ENCODE assay signal across 9 mouse cellular contexts in the genomic region with DNA sequence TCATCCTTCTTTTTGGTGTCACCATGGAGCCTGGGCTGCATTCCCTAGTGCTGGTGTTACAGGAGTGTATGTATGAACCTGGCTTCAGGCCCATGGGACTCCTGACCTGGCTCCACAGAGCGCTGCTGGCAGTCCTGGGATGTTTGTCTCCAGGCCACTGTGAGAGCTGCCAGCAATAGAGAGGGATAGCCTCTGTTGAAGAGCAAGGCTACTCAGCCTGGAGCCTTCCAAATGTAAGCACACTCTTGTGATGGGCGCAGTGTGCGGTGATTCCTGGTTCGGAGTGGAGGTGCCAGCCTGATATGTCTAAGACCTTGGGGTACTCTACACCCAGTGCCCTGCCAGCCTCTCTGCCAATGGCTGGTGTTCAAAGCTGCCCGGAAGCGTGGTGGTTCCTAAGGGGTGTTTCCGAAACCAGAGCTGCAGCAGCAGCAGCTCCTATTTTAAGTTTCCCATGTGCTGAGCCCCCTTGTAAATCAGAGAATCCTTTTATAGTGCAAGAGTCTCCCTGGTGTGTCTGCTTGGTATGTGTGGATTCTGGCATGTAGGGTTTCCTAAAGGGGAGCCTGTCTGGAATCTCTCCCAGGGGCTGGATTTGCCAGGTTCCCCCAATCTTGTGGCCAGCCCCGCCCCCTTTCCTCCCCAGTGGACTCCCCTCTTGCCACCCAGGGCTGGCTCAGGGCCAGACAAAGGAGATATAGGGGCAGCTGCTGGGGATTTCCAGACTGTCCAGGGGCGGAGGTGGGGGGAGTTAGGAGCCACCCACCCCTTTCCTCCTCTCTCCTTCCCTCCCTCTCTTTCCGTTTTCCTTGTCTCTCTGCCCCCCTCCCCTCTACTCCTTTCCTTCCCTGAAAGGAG. TPM values are rescaled to one million over a fixed set of nuclear protein-coding genes. Genes with fewer than 3 reads are reported as not detected.
DNase-seq lines count a peak whose midpoint lies in the region; ATAC-seq lines count a peak whose summit lies in the region.
"Had no signal": no experiment of that assay in that cellular context is flagged by ENCODE, and none has a peak within 500 bp of the region (broad histone marks: within the 10 kb centered on the region; RNA-seq: fewer than 3 reads in every experiment).

No protein-coding gene starts in this region.

- no peaks in the 10 kb centered on the region for H3K9me3 ChIP-seq in neural tube, embryonic 13.5 days

- H3K4me2 ChIP-seq in neural tube, embryonic 13.5 days, result peak overlapping the region; percentile 94

- peaks cover 30% of the 10 kb centered on the region for H3K27me3 ChIP-seq in neural tube, embryonic 13.5 days

- 0 out of 2 replicates have a peak overlapping the region, but pooled peaks have one; percentile 9 for H3K27ac ChIP-seq in neural tube, embryonic 13.5 days (replicated peaks)
- H3K27ac ChIP-seq: macrophage had no signal

- H3K4me3 ChIP-seq in neural tube, embryonic 13.5 days, result peak overlapping the region; percentile 61; the same call in 1 of the 2 replicates

- no peak for ATAC-seq in neural tube, embryonic 13.5 days (ENCODE audit: low read depth)
- no peak for ATAC-seq in granulocyte monocyte progenitor cell, adult 5-6 weeks (replicated peaks; ENCODE audit: poor library complexity, severe bottlenecking)

- DNase-seq in adrenal gland, postnatal 14 days, result peak; percentile 53
- DNase-seq in adrenal gland, postnatal 36 days, result no peak
- DNase-seq in right cerebral cortex, postnatal 4 days, result peak; percentile 59
- no peak for DNase-seq in right cerebral cortex, adult 18-20 months
- peak; percentile 61 for DNase-seq in kidney, adult 18-20 months
- DNase-seq in embryo, embryonic 10.5 days (ENCODE audit: low spot score), result no peak

- peak overlapping the region; percentile 81 for H3K9ac ChIP-seq in neural tube, embryonic 13.5 days

- WGBS in neural tube, embryonic 13.5 days, result 56% methylated on average over 10 of the region's 10 CpGs

- peaks cover 41% of the 10 kb centered on the region for H3K4me1 ChIP-seq in neural tube, embryonic 13.5 days (replicated peaks)

- H3K36me3 ChIP-seq in neural tube, embryonic 13.5 days, result no peaks in the 10 kb centered on the region

RNA-seq across cellular contexts. Expression of a gene that starts 9.0 kb away (rescaled TPM):
- 31.4 and 32.8 TPM in 2 replicates for total RNA-seq in adrenal gland, postnatal 14 days (2021)
- 10 to 100 TPM; 28.6 to 37.3 TPM for total RNA-seq in adrenal gland, postnatal 36 days (2021)
- polyA plus RNA-seq in neural tube, embryonic 13.5 days (2015; fragmentation: Nextera tagmentation; extraction: Ambion mirVana), result 6.8 and 7.4 TPM in 2 replicates
- total RNA-seq in granulocyte monocyte progenitor cell, adult 5-6 weeks (2014; fragmentation: Nextera tagmentation), result 9.7 and 13.0 TPM in 2 replicates
- 3.4 and 4.0 TPM in 2 replicates for total RNA-seq in granulocyte monocyte progenitor cell, adult 5-6 weeks (2017)

RNA-seq across cellular contexts. Expression of a gene that starts 44.0 kb away (rescaled TPM):
- 18.3 TPM in 2 replicates for total RNA-seq in adrenal gland, postnatal 14 days (2021)
- total RNA-seq in adrenal gland, postnatal 36 days (2021), result 10 to 100 TPM; 20.6 to 22.1 TPM
- polyA plus RNA-seq in neural tube, embryonic 13.5 days (2015; fragmentation: Nextera tagmentation; extraction: Ambion mirVana), result 7.8 and 8.9 TPM in 2 replicates
- total RNA-seq in granulocyte monocyte progenitor cell, adult 5-6 weeks (2014; fragmentation: Nextera tagmentation), result 5.5 and 6.3 TPM in 2 replicates
- 7.9 and 9.5 TPM in 2 replicates for total RNA-seq in granulocyte monocyte progenitor cell, adult 5-6 weeks (2017)

RNA-seq across cellular contexts. Expression of a gene that starts 54.4 kb away (rescaled TPM):
- 2.8 and 3.3 TPM in 2 replicates for total RNA-seq in adrenal gland, postnatal 14 days (2021)
- 1 to 10 TPM in 1 of 2 experiments, under 1 TPM in 1; 0.93 to 1.2 TPM for total RNA-seq in adrenal gland, postnatal 36 days (2021)
- polyA plus RNA-seq in neural tube, embryonic 13.5 days (2015; fragmentation: Nextera tagmentation; extraction: Ambion mirVana), result 0.43 and 0.66 TPM in 2 replicates
- 0.71 TPM in 1 of 2 replicates, not detected in the other for total RNA-seq in granulocyte monocyte progenitor cell, adult 5-6 weeks (2014; fragmentation: Nextera tagmentation)
- total RNA-seq in granulocyte monocyte progenitor cell, adult 5-6 weeks (2017), result 0.10 and 0.17 TPM in 2 replicates

Comparison
In these comparisons a context has a peak if more than half of its experiments do, and no peak if none do; other contexts are left out.
1. DNase-seq: peak in adrenal gland, postnatal 14 days (single experiment), right cerebral cortex, postnatal 4 days (single experiment) and kidney, adult 18-20 months (single experiment); none in adrenal gland, postnatal 36 days (0 of 2), right cerebral cortex, adult 18-20 months (single experiment) and embryo, embryonic 10.5 days (single experiment).